Mouse (Mus musculus) skeletal muscle tissue, adult 2 months (tissue): ENCODE measurements around the gene Msantd2.

Experiments
- DNase-seq: peaks from one replicate; pipeline ENCODE4 v3.0.0-alpha.2; 2012; ENCODE audit warnings: low read depth, low spot score

The Msantd2 gene

DNA sequence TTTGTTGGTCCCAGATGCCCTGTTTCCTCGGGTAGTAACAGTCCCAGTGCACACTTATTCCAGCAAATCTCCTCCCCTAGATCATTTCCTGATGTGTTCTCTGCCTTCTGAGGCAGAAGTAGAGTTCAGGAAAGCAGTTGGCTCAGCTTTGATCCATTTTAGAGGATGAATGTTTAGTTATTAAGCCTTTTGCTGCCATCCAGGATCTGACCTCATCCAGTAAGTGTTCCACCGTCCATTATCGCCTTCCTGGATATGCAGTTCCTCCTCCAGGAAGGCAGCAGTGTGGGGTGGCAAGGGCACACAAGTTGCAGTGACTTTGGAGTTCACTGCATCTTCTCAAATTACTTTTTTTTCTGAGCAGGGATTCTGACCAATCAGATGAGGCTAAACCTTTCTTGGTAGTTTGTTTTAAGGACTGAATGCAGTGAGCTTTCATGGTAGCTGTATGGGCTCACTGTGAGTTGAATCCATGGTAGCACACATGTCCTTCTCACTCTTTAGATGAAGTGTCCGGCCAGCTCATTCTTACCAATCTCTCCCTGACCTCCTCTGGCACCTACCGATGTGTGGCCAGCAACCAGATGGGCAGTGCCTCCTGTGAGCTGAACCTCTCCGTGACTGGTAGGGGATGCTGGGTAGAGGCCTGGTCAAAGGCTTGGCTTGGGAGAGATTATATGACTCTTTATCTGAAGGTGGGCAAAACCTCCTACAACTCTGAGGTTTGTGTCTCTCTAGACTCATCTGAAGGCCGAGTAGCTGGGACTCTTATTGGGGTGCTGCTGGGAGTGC is 52.9 kb downstream of the Msantd2 start:
- DNase-seq: no peak

DNA sequence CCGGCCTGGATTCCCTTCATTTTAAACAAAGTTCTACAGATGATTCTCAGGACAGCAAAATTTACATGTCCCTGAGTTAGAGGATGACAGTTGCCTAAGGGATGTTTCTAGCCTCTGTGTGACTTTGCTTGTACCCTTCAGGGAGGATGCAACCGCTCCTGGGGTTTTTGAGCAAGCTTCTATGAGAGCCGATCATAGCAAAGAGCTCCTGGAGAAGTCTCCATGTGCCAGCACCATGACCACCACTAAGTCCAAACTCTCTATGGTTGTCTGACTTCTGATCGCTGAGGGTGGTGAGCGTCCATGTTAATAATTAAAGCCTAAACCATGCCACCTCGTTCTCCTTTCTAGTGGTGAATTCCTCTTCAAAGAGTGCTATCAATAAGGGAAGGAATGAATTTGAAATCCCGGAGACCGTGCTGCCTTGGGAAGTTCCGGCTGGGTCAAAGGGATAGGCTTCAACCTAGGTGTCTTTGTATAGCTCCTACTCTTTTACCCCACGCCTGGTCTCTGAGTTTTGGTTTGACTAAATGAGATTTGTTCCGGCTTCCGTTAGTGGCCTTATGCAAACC is 54.8 kb downstream of the Msantd2 start:
- no peak for DNase-seq

DNA sequence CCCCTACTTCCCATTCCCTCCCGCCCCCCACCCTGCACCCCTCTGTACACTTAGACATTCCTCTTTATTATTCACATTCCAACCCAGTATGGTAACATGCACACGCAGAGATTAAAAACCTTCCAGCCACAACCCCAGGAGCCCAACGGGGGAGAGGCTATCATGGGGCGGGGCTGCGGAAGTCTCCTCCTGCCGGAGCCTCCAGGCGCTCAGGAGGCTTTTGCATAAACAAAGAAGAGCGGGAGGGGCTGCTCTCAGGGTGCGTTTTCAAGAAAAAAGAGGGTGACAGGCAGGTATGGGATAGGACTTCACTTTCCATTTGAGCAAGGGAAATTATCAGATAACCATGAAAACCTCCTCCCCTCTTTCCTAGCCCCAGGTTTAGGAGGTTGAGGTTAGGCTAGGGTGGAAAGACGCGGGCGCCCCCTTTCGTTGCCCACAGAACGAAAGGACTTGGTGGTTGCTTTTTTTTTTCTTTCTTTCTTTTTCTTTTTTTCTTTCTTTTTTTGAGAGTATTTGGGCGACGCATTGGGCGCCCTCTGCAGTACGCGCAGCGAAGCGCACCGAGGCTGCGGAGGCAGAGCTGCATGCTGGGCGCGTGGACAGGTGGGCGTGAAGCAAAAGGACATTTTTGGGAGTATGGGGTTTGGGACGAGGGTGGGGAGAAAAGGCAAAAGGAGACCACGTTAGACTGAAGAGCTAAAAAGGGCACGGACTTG is 55.5 kb downstream of the Msantd2 start:
- no peak for DNase-seq

DNA sequence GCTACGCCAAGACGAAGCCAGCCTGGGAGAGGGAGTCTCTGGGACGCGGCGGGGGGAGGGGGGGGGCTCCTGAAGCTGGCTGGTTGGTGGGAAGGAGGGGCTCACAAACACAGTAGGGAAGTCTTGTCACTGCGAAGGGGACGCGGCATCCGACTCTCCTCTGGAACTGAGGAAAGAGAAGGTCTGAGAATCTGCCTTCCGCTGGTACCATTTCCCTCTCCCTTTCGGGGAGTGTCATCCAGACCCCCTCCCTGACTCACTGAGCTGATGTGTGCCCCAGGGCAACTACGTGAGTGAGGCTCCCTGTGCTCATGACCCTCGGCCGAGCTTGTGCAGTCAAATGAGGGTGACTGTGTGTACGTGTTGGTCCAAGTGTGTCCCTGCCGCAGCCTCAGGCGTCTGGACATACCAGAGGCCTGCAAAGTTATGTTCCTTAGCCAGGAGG is 56.1 kb downstream of the Msantd2 start:
- no peak for DNase-seq

DNA sequence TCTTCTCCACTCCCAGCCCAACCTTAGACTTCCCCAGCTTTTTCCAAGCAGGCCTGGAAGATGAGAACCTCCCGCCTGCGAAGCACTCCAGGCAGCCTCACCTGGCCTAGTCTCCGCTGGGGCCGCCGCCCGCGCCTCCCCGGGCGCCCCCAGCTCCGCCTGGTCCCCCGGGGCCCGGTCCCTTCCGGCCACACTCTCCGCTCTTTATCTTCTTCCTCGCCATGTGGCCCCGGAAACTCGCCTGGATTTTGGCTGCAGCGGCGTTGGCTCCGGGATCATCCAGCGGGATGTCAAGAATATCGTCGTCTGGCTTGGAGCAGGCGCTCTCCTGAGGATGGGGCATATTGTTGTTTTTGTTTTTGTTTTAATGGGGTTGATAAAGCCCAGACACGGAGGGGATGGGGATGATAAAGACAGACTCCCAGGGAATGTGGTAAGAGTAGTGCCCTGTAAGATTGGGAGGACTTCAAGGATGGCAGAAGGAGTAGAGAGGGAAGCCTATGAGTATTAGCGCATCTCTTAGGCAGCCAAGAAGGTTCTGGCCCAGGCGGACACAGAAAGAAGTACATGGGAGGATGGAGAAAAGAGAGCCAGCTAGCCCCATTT is 56.8 kb downstream of the Msantd2 start:
- DNase-seq: no peak

DNA sequence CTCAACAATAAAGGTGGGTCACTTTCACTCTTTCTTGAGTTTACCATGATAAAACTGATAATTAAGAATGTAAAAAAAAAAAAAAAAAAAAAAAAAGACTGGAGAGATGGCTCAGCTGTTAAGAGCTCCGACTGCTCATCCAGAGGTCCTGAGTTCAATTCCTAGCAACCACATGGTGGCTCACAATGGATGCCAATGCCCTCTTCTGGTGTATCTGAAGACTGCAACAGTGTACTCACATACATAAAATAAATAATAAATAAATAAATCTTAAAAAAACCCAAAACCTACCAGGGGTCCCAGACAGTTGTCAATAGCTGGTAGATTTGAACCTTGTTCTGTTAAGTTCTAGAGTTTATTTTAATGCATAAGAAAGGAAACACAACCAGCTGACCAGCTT is 57.8 kb downstream of the Msantd2 start:
- DNase-seq: no peak

DNA sequence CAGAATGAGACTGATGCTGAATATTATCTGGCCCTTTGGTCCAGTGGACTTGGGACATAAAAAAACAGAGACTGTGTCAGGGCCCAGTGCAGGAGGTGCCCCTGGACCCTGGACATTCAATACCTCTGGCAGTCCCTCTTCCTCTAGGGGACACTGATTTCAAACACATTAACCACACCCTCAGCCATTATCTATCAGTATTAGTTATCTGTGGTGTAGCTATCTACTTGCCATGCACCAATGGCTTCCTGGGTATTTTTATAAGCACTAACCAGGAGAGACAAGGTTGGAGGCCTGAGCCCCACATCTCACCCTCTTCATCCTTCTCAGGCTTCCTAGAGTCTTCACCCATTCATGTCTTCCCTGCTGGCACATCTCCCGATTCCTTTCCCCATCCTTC is 61.3 kb downstream of the Msantd2 start:
- no peak for DNase-seq

DNA sequence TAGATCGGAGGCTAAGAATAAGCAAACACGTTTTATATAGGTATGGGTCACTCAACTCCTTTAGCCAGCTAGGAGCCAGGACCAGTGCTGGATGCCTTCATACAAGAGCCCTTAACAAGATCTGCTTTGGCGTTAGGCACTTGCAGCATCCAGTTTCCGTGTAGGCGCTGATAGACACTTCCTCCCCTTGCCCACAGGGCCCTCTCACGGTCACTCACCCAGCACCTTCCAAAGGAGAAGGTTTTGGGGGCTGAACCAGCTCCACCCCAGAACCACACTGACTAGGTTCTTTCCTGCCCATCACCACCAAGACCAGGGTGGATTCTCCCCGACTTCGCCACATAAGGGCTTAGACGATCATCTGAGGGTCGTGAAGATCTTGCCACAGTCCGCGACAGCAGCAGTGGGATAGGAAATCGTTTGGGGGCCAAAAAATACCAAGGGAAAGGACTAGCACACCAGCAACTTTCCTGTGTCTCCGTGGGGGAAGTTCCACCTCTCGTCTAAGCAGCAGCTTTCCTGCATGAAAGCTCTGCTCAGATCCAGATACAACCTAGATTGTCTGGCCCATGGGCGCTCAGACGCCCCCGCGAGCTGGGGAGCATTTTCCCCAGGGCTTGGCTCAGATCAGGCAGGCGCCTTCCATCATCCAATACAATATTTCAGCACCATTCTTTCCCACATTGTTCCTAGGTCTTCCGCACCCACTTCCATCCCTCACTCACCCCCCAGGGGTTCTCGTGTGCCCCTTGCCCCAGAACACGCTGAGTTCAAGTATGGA is 62.8 kb downstream of the Msantd2 start:
- DNase-seq: no peak

DNA sequence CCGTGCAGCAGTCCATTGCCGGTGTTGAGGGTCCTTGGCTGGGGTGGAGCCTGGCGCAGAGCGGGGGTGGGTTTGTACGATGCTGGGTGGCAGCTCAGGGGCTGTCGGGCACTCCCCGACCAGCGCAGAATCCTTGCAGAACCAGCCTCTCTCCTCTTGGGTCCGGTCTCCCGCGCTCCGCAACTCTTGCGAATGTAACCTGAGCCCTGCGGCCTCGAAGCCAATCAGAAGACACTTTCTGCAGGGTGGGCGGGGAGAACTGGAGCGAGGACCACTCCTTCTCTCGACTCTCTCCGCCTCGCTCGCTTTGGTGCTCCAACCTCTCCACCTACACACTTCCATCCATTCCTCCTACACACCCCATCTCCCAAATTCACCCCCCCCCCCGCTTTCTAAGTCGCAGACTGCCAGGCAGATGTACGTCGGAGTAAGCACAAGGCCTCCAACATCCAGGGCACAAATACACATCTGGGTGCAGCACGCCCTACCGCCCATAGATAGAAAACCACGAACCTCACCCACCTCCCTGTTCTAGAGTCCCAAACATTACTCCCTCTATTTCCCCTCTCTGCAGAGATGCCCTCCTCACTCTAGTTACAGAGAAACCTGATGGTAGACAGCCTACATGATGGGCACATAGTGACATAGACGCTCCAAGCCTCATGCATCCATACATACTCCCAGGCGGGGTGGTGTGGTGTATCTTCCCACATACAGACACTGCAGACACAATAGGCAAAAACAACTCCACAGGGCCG is 63.6 kb downstream of the Msantd2 start, which contains the start of gene Nrgn:
TSS of gene Nrgn (minus strand) at position 369 of the 758 bp plus-strand sequence.
- no peak for DNase-seq

DNA sequence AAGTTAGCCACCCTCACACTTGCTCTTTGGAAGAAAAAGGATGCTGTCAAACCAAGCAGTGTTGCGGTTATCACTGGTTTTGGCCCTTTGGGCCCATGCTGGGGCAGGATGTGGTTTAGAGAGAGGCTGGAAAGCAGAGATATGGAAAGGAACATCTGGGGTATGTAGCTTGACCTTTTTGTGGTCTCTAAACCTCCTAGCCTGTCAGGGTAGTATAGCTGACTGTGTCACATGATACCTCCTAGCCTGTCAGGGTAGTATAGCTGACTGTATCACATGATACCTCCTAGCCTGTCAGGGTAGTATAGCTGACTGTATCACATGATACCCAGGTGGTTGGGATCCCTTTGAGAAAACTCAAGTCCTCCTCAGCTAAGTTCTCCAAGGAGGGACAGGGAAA is 65.2 kb downstream of the Msantd2 start:
- no peak for DNase-seq

DNA sequence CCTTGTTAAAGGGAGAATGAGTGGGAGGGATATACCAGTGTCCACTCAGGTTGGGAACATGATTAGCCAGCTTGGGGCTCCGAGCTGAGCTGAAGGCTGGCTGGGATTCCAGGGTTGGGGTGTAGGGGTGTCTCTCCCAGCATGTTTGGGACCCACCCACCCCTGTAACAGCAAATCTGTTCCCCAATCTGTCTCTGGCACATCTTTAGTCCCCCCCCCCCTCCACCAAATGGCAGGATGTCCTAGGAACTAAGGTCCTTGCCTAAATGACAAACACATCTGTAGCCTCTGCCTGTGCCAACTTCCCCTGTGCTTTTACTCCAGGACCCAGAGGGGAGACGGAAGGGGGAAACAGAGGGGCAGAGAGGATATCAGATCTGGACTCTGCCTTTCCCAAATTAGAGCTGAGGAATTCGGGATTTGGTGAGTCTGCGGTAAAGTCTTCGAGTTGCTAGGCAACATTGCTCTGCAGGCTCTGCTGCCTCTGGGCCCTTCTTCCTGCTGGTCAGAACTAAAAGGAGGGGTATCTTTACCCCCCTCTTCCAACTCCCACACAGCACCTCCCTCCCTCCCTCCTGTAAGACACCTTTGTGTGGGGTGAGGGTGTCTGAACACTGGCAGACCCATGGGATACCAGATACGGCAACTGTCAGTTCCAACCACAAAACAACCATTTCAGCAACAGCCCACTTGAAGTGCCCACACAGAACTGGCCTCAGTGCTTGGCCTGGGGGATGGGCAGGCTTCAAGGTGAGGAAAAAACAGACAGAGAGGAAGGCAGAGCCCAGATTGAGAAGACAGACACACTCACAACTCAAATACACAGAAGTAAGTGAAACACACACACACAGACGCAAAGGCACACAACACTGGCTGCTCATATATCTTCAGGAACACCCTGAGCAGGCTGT is 66.0 kb downstream of the Msantd2 start, which contains the start of gene Siae:
TSS of gene Siae (plus strand) at position 861 of the 911 bp plus-strand sequence.
- no peak for DNase-seq

DNA sequence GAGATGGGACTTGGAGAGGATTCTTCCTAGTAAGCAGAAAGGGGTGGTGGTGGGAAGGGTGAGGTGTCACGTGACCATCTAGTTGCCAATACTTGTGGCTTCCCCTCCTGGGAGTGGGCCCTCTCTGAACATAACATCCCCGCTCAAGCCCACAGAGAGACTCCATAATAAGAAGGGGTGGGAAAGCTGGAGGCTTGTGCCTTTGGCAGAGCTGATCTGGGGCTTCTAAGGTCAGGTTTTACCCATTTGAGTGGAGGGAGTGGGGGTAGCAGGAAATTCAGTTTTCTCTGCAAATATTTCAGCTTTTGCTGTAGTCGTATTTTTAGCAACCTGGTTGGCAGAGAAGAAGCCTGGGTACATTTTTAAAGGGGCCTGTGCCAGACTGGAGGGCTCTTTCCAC is 67.2 kb downstream of the Msantd2 start:
- DNase-seq: no peak

DNA sequence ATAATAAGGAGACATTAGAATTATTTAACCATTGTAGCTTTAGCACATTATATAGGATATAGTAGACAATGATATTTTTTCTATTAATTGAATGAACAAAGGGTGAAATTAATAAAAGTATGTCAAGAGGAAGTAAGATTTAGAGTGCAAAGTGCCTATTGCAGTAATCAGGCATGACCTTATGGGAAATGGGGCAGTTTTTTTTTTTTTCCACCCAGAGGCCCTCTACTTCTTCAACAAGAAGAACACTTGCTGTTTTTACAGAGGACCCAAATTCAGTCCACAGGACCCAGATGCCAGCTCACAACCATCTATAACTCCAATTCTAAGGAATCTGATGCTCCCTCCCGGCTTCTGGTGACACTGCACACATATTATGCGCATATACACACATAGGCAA is 71.5 kb downstream of the Msantd2 start:
- DNase-seq: no peak

DNA sequence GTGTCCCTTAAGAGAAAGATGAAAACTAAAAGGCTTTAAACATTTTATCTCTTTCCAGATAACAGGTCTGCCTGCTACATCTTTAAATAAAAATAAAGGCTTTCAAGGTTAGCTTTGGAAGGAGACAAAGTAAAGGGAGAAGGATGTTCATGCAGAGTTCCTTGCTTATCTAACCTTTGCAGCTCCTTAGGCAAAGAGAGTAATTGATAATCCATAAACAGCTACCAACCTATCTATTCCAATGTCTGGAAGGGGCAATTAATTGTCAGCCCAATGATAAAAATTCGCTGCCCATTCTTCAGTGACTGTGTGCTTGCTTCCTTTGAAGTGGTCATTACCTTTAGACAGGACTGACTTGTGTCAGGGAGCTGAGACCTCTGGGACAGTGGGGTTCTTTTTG is 74.7 kb downstream of the Msantd2 start:
- no peak for DNase-seq

DNA sequence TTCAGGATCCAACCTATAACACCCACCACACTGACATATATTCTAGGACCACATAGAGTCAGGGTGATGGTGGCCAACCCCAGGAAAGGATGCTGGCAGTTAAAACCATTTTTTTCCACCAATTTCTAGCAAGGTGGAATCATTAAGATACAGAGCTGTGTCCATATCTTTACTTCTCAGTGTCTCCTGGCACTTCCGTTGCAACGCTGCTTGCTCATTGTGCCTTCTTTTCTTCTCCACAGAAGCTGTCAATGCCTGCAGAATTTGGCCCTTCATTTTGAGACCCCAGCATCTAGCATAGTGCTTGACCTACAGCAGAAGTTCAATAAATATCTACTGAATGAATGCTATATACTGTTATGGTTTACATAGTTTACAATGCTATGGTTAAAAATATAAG is 77.9 kb downstream of the Msantd2 start:
- DNase-seq: no peak

DNA sequence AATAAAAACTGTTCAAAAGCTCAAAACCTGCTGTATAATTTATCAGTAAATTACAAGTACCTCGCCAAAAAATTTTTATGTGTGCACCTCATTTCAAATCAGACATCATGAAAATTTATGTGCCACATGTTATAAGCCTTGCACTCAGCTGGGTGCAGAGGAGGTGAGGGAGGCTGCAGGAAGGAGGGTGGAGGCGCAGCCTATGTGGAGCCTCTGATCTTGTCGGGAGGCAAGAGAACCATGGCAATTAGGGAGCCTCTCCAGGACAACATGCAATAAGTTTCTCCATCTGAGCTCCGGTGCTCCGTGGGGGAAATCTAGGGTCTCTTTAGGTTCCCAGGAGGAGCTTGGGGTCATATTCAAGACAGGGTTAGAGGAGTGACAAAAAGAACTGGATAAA is 78.3 kb downstream of the Msantd2 start:
- no peak for DNase-seq

DNA sequence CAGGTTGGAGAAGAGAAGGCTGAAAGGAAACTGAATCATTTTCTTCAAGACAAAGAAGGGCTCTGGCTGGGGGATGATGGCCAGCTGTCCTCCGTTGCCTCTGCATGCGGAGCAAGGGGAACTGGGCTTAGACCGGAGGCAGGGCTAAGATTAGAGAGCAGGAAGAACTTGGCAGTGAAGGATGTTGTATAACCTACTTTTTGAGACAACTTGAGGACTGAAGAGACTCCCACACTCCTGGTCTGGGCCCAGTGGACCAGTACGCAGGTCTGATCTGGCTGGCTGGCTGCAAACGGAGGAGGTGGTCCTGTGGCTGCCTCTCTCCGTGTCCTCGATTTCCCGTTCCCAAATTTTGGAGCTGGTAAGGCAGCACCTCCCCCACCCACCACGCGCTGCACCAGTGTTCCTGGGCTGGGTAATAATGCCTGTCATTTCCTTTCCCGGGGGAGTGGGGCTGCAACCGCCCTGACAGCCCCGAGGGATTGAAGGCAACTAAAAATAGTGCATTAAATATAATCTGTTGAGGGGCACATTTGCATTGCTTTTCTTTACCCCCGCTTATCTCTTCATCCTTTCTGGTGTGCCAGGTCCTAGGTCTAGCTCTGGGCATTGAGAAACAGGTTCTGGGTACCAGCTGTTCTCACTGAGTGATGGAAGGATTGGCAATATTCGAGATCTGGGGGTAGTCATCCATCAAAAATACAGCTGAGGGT is 78.9 kb downstream of the Msantd2 start:
- no peak for DNase-seq

DNA sequence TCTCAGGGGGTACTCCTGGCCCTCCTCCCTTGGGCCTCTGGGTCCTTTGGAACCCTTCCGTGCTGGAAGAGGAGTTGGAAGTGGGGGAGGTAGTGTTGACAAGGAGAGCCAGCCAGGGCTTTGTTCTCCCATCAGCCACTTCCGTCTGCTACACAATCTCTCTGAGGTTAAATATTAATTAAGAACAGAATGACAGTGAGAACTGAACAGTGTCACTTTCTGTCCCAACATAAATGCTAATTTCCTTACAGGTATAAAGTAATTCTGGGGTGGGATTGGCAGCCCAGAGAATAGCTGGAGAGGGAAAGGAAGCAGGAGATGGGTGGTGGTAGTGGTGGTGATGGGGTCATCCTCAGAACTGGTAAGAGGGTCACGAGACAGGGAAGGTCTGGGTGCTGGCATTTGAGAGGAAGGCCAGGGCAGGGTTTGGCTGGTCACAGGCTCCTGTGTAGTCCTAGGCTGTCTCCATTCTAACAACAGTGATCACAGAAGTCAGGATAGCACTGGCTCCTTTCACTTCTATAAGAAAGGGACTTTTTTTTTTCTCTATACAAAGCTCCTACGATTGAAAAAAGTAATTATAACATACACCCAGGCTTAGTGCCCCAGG is 79.6 kb downstream of the Msantd2 start:
- no peak for DNase-seq
